Mouse (Mus musculus) inflammation-experienced regulatory T-cells, adult 16 weeks (primary cell): ENCODE data around the gene Supt20. TPM values are rescaled to one million over a fixed set of nuclear protein-coding genes. Genes with fewer than 3 reads are reported as not detected.

ENCODE experiments used
- polyA plus RNA-seq: library from polyadenylated mRNA; unstranded; fragments of 100-300 nt; shearing (Covaris generic); gene quantifications from one replicate; pipeline ENCODE4 v1.2.1, GENCODE M21; 2017

Supt20 gene
- polyA plus RNA-seq: 368 TPM

GRCm38 (mm10) chr3:54692202-54693055 is at the start of gene Supt20:
TSS of gene Supt20 (plus strand) at chr3:54692807.

GRCm38 (mm10) chr3:54714253-54714652 is 21.6 kb downstream of the Supt20 start, which contains the start of gene Gm21958:
TSS of gene Gm21958 (minus strand) at chr3:54714353.

GRCm38 (mm10) chr3:54735247-54736046 is 42.8 kb downstream of the Supt20 start, which contains the start of the genes Exosc8 and Alg5:
TSS of gene Exosc8 (minus strand) at chr3:54735393.
TSS of gene Alg5 (plus strand) at chr3:54735539.

GRCm38 (mm10) chr3:54755145-54756041 is 62.8 kb downstream of the Supt20 start, which contains the start of gene Smad9:
TSS of gene Smad9 (plus strand) at chr3:54755582.

Other genes starting within 250 kb of the Supt20 start
- not detected for gene Gm21958, start 21.5 kb downstream of the Supt20 start, polyA plus RNA-seq
- gene Exosc8, start 42.6 kb downstream of the Supt20 start, polyA plus RNA-seq: 234 TPM
- 105 TPM for gene Alg5, start 42.7 kb downstream of the Supt20 start, polyA plus RNA-seq
- not detected for gene Smad9, start 62.8 kb downstream of the Supt20 start, polyA plus RNA-seq
- 7.7 TPM for gene Rfxap, start 115.0 kb downstream of the Supt20 start, polyA plus RNA-seq
- not detected for gene Sertm1, start 223.1 kb downstream of the Supt20 start, polyA plus RNA-seq